Comparison of ENCODE assay signal across 8 mouse cellular contexts in the genomic region with DNA sequence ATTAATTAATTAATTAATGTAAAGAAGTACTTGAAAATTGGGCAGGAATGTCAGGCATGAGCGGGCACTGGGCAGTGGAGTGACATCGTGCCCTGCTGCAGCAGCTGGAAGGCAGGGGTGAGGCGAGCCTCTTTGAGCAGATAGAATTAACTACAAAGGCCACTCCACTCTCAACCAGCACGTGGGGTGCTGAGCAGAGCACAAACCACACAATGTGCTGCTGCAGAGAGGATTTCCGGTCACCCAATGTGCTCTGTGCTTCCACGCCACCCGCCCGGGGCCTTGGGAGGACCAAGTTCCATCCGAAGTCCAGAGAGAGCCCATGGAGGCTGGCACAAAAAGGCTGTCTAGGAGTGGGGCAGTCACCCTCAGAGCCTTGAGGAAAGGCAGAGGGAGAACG. TPM values are rescaled to one million over a fixed set of nuclear protein-coding genes. Genes with fewer than 3 reads are reported as not detected.
A peak's percentile ranks its signal among the peaks of the same experiment; 100 is the strongest.
DNase-seq lines count a peak whose midpoint lies in the region; ATAC-seq and TF ChIP-seq lines count a peak whose summit lies in the region.

No protein-coding gene starts in this region.

- DNase-seq in 416B (ENCODE audit: low read depth) = peak; percentile 45
- DNase-seq in brain, embryonic 14.5 days (ENCODE audit: low read depth) = peak; percentile 52
- peak; percentile 64 for DNase-seq in kidney, adult 11 months
- DNase-seq in right cerebral cortex, adult 18-20 months = no peak
- DNase-seq in thymus, postnatal 0 days (ENCODE audit: low spot score) = no peak
- DNase-seq in urinary bladder, postnatal 14 days (ENCODE audit: low spot score) = no peak
- DNase-seq in left cerebral cortex, postnatal 25 days (ENCODE audit: low spot score in 2 of 2) = no peak

- WGBS in lung, embryonic 16.5 days = 53% methylated on average over 10 of the region's 10 CpGs

- H3K4me3 ChIP-seq in lung, embryonic 16.5 days (ENCODE audit: low read length) = no peak overlapping the region

- peak overlapping the region; percentile 21 for H3K27ac ChIP-seq in lung, embryonic 16.5 days (ENCODE audit: low read length)

- intact Hi-C loops in left cerebral cortex, postnatal 25 days (cut with DNase I) = no loop called here

- peaks cover 3% of the 10 kb centered on the region for H3K36me3 ChIP-seq in lung, embryonic 16.5 days (ENCODE audit: control insufficient read depth, insufficient read depth, low read length)

- H3K9ac ChIP-seq in lung, embryonic 16.5 days (ENCODE audit: low read length) = no peak overlapping the region

- H3K27me3 ChIP-seq in lung, embryonic 16.5 days (ENCODE audit: control insufficient read depth, insufficient read depth, low read depth, low read length) = no peaks in the 10 kb centered on the region

- no peaks in the 10 kb centered on the region for H3K9me3 ChIP-seq in lung, embryonic 16.5 days (ENCODE audit: control insufficient read depth, low read length)

- H3K4me2 ChIP-seq in lung, embryonic 16.5 days (ENCODE audit: low read depth, low read length) = no peak overlapping the region

- no peak for TF ChIP-seq POLR2A in brain, embryonic 14.5 days (IDR thresholded peaks at IDR 0.05; ENCODE audit: borderline replicate concordance, extremely low read depth, insufficient read depth, insufficient read length, poor library complexity, severe bottlenecking)

- H3K4me1 ChIP-seq in lung, embryonic 16.5 days (replicated peaks; ENCODE audit: control insufficient read depth, insufficient read depth, low read length) = peaks cover 63% of the 10 kb centered on the region

- TF ChIP-seq CTCF in brain, embryonic 14.5 days (IDR thresholded peaks at IDR 0.05; ENCODE audit: borderline replicate concordance, extremely low read depth, insufficient read depth, insufficient read length) = no peak

- no peak for ATAC-seq in lung, embryonic 16.5 days (ENCODE audit: low read depth)

RNA-seq across cellular contexts. Expression of gene Col4a2, which starts 29.4 kb away (rescaled TPM):
- 38.2 and 77.1 TPM in 2 replicates for polyA plus RNA-seq in brain, embryonic 14.5 days (2012; rRNA removed)
- 113 and 117 TPM in 2 replicates for polyA plus RNA-seq in lung, embryonic 16.5 days (2015; fragmentation: Nextera tagmentation; extraction: Ambion mirVana)
- 25.4 and 27.8 TPM in 2 replicates for polyA plus RNA-seq in thymus, postnatal 0 days (2015; fragmentation: Nextera tagmentation; extraction: Ambion mirVana)
- 10 to 100 TPM; 47.5 to 52.4 TPM for total RNA-seq in left cerebral cortex, postnatal 25 days (2021)

RNA-seq across cellular contexts. Expression of gene Col4a1, which starts 29.4 kb away (rescaled TPM):
- polyA plus RNA-seq in brain, embryonic 14.5 days (2012; rRNA removed) = 117 and 191 TPM in 2 replicates
- 368 and 370 TPM in 2 replicates for polyA plus RNA-seq in lung, embryonic 16.5 days (2015; fragmentation: Nextera tagmentation; extraction: Ambion mirVana)
- polyA plus RNA-seq in thymus, postnatal 0 days (2015; fragmentation: Nextera tagmentation; extraction: Ambion mirVana) = 56.0 and 57.0 TPM in 2 replicates
- 10 to 100 TPM; 55.5 to 63.1 TPM for total RNA-seq in left cerebral cortex, postnatal 25 days (2021)

Comparison
In these comparisons a context has a peak if more than half of its experiments do, and no peak if none do; other contexts are left out.
1. DNase-seq: peak in 416B (single experiment), brain, embryonic 14.5 days (single experiment) and kidney, adult 11 months (single experiment); none in right cerebral cortex, adult 18-20 months (single experiment), thymus, postnatal 0 days (single experiment), urinary bladder, postnatal 14 days (single experiment) and left cerebral cortex, postnatal 25 days (0 of 2).